Mouse (Mus musculus): ENCODE results near the gene Iqschfp. TPM values are rescaled to one million over a fixed set of nuclear protein-coding genes. Genes with fewer than 3 reads are reported as not detected.

Iqschfp gene
- total and polyA plus RNA-seq, 2 experiments from 2014 or later = not detected

- peak overlapping the region; percentile 19 for H3K4me3 ChIP-seq (ENCODE audit: low read depth, low read length)
Measured at GRCm38 (mm10) chr3:68055071-68055470, 163.0 kb downstream of the Iqschfp start.

GRCm38 (mm10) chr3:68056373-68057275, 164.6 kb downstream of the Iqschfp start:
- Histone ChIP-seq H3K9ac (replicated peaks; ENCODE audit: low read depth, low read length) (no peak overlapping the region), H3K9me3 (replicated peaks; ENCODE audit: control insufficient read depth, low read length) (no peaks in the 10 kb centered on the region), H3K27ac (ENCODE audit: low read depth) (no peak overlapping the region), H3K4me3 (ENCODE audit: low read depth, low read length) (peak overlapping the region; percentile 44), H3K4me2 (ENCODE audit: low read depth, low read length) (peak overlapping the region; percentile 51), H3K4me1 (ENCODE audit: control insufficient read depth, insufficient read depth) (no peaks in the 10 kb centered on the region), H3K36me3 (replicated peaks; ENCODE audit: control insufficient read depth, insufficient read depth, low read length) (no peaks in the 10 kb centered on the region), H3K27me3 (ENCODE audit: control insufficient read depth, insufficient read depth, low read length) (no peaks in the 10 kb centered on the region)
- no peak for TF ChIP-seq EP300 (IDR thresholded peaks at IDR 0.05; ENCODE audit: low read depth)
- peak; percentile 85 for TF ChIP-seq CTCF (IDR thresholded peaks at IDR 0.05; ENCODE audit: low read depth)
- WGBS = 45% methylated on average over 23 of the region's 23 CpGs
- peak; percentile 77 for DNase-seq (ENCODE audit: low spot score)
- ATAC-seq (ENCODE audit: insufficient read depth, low read depth) = no peak

More at GRCm38 (mm10) chr3:68055071-68055470, 163.0 kb downstream of the Iqschfp start:
- no peak for TF ChIP-seq EP300 (IDR thresholded peaks at IDR 0.05; ENCODE audit: low read depth)
- no peak for TF ChIP-seq CTCF (IDR thresholded peaks at IDR 0.05; ENCODE audit: low read depth)
- H3K4me1 ChIP-seq (ENCODE audit: control insufficient read depth, insufficient read depth) = no peaks in the 10 kb centered on the region
- 20% methylated on average over 13 of the region's 13 CpGs for WGBS
- DNase-seq (ENCODE audit: low spot score) (no peak), ATAC-seq (ENCODE audit: insufficient read depth, low read depth) (no peak; the same call in 1 of the 2 replicates)
- H3K4me2 ChIP-seq (ENCODE audit: low read depth, low read length) = peak overlapping the region; percentile 46
- no peak overlapping the region for H3K9ac ChIP-seq (replicated peaks; ENCODE audit: low read depth, low read length)
- H3K9me3 ChIP-seq (replicated peaks; ENCODE audit: control insufficient read depth, low read length) = no peaks in the 10 kb centered on the region
- H3K27me3 ChIP-seq (ENCODE audit: control insufficient read depth, insufficient read depth, low read length) = no peaks in the 10 kb centered on the region
- no peaks in the 10 kb centered on the region for H3K36me3 ChIP-seq (replicated peaks; ENCODE audit: control insufficient read depth, insufficient read depth, low read length)
- no peak overlapping the region for H3K27ac ChIP-seq (ENCODE audit: low read depth)

- ATAC-seq (ENCODE audit: insufficient read depth, low read depth) = no peak
- Histone ChIP-seq H3K27me3 (ENCODE audit: control insufficient read depth, insufficient read depth, low read length) (no peaks in the 10 kb centered on the region), H3K9me3 (replicated peaks; ENCODE audit: control insufficient read depth, low read length) (no peaks in the 10 kb centered on the region), H3K36me3 (replicated peaks; ENCODE audit: control insufficient read depth, insufficient read depth, low read length) (no peaks in the 10 kb centered on the region), H3K4me3 (ENCODE audit: low read depth, low read length) (no peak overlapping the region), H3K4me2 (ENCODE audit: low read depth, low read length) (no peak overlapping the region), H3K4me1 (ENCODE audit: control insufficient read depth, insufficient read depth) (no peaks in the 10 kb centered on the region), H3K27ac (ENCODE audit: low read depth) (no peak overlapping the region), H3K9ac (replicated peaks; ENCODE audit: low read depth, low read length) (no peak overlapping the region)
- DNase-seq (ENCODE audit: low spot score) = no peak
- TF ChIP-seq CTCF (IDR thresholded peaks at IDR 0.05; ENCODE audit: low read depth) (peak; percentile 80), EP300 (IDR thresholded peaks at IDR 0.05; ENCODE audit: low read depth) (no peak)
- 41% methylated on average over 2 of the region's 2 CpGs for WGBS
Measured at GRCm38 (mm10) chr3:68059162-68059800, 167.2 kb downstream of the Iqschfp start.

DNA sequence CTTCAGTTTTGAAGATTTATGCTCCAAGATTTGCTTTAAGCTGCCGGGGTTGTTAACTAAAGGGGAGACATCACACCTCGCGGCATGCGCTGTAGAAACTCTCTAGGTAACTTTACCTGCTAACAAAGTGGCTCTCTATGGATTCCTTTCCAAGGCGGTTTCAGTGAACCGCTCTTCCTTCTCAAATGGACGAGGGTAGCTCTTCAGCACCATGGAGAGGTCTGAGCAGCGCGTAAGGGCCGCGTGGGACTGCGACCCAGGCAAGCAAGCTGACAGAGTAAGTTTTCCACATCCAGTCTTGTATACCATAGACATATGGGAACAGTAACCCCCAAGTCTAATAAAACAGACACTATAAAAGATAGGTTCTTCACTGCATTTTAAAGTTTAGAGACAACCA, 172.7 kb downstream of the Iqschfp start, which contains the start of gene Schip1:
Schip1 (plus strand) TSS at position 72 of the 400 bp plus-strand sequence.
- Histone ChIP-seq H3K27me3 (ENCODE audit: control insufficient read depth, insufficient read depth, low read length) (no peaks in the 10 kb centered on the region), H3K9ac (replicated peaks; ENCODE audit: low read depth, low read length) (no peak within 1 kb of the TSS), H3K4me1 (ENCODE audit: control insufficient read depth, insufficient read depth) (no peaks in the 10 kb centered on the region), H3K27ac (ENCODE audit: low read depth) (no peak within 1 kb of the TSS), H3K36me3 (replicated peaks; ENCODE audit: control insufficient read depth, insufficient read depth, low read length) (no peaks in the 10 kb centered on the region), H3K4me3 (ENCODE audit: low read depth, low read length) (no peak within 1 kb of the TSS), H3K9me3 (replicated peaks; ENCODE audit: control insufficient read depth, low read length) (no peaks in the 10 kb centered on the region), H3K4me2 (ENCODE audit: low read depth, low read length) (no peak within 1 kb of the TSS)
- ATAC-seq (ENCODE audit: insufficient read depth, low read depth) (no peak; the same call in 1 of the 2 replicates), DNase-seq (ENCODE audit: low spot score) (peak; percentile 40)
- TF ChIP-seq CTCF (IDR thresholded peaks at IDR 0.05; ENCODE audit: low read depth) (no peak), EP300 (IDR thresholded peaks at IDR 0.05; ENCODE audit: low read depth) (no peak)
- 23% methylated on average over 12 of the region's 12 CpGs for WGBS

DNA sequence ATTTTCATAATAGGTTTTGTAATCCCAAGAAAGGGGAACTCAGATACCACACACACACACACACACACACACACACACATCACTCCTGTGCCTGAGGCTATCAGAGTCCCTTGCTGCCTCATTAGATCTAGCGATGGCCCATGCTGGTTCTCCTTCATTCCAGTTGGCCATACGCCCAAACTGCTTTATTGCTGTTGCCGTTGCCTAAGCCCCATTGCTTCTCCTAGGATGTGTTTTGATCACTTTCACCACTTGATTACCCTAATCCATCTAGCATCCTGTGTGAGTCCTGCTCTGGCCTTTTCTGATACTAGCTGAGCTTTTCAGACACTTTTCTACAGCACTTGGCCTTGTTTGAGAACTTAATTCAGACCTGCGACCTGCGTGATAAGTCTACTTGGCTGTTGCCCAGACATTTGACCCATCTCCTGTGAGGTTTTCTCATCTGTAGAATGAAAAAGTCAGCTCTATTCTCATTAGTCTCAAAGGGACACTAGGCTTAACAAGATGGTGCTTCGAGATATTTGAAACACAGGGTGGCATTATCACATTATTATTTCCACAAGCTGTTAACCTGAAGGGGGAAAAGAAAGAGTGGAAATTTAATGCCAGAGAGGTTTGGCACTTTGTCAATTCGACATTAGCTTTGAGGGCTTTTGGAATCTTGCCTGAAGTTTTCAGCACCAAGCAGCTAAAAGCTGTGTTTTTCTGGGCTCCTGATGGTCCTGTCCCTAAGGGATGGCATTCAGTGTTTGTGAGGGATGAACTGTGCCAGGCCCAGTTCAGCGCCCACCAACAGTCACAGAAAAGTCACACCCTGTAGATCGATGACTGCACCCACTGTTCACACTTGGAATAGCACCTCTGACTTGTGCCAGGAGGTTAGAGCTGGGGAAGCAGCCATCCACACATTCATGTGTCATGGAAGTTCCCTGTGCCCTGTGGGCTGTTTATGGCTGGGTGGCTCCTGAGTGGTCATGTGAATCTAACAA, 179.7 kb downstream of the Iqschfp start:
- ATAC-seq (ENCODE audit: insufficient read depth, low read depth) (no peak), DNase-seq (ENCODE audit: low spot score) (no peak)
- no peak overlapping the region for H3K4me3 ChIP-seq (ENCODE audit: low read depth, low read length)
- no peak for TF ChIP-seq CTCF (IDR thresholded peaks at IDR 0.05; ENCODE audit: low read depth)
- no peak overlapping the region for H3K9ac ChIP-seq (replicated peaks; ENCODE audit: low read depth, low read length)
- no peaks in the 10 kb centered on the region for H3K4me1 ChIP-seq (ENCODE audit: control insufficient read depth, insufficient read depth)
- H3K27ac ChIP-seq (ENCODE audit: low read depth) = no peak overlapping the region
- H3K9me3 ChIP-seq (replicated peaks; ENCODE audit: control insufficient read depth, low read length) = no peaks in the 10 kb centered on the region
- no peaks in the 10 kb centered on the region for H3K27me3 ChIP-seq (ENCODE audit: control insufficient read depth, insufficient read depth, low read length)
- no peak overlapping the region for H3K4me2 ChIP-seq (ENCODE audit: low read depth, low read length)
- no peaks in the 10 kb centered on the region for H3K36me3 ChIP-seq (replicated peaks; ENCODE audit: control insufficient read depth, insufficient read depth, low read length)
- WGBS = 53% methylated on average over 9 of the region's 9 CpGs
